Mouse (Mus musculus): Measurements from ENCODE around the gene Gm16223.

DNA sequence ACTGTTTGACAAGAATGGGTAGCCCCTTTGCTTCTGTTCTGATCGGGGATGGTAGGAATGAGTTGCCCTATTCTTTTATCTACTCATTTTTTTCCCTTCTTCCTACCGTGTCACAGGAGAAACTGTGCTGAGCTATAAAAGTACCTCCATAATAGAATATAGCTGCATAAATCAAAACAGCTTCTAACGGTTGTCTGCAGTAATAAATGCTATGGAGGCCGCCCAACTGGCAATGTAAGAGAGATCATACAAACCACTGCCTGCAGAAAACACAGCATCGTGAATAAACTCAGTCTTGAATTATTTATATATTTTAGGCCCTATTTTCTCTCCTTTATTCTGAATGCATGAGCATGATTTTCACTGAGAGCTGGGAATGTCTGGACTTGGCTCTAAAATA lies 101.0 kb downstream of the Gm16223 start:
- no peak for TF ChIP-seq GATA1 (IDR thresholded peaks at IDR 0.05; ENCODE audit: borderline replicate concordance, low read length)
- TF ChIP-seq FLI1 (IDR thresholded peaks at IDR 0.05; ENCODE audit: low read length): no peak
